Mouse (Mus musculus) forebrain, postnatal 0 days (tissue): Measurements from ENCODE around the gene Idua. TPM values are rescaled to one million over a fixed set of nuclear protein-coding genes. Genes with fewer than 3 reads are reported as not detected.

Experiments
- ATAC-seq: fragments of 200-750 bp; cut with Nextera tagmentation; 2 replicates; pipeline ENCODE4 v1.8.0; 2017; ENCODE audit warnings: mild to moderate bottlenecking, moderate library complexity
- DNase-seq: peaks from one replicate; pipeline ENCODE4 v3.0.0-alpha.2; 2015
- H3K27ac ChIP-seq: fragments of 300-500 bp; sonication (generic); 2 replicates; pipeline ENCODE4 v1.5.1; 2014; ENCODE audit warnings: low read depth, mild to moderate bottlenecking, antibody characterized with exemption, low read length, moderate library complexity, mixed read lengths
- H3K27me3 ChIP-seq: fragments of 300-500 bp; sonication (generic); 2 replicates; pipeline ENCODE4 v1.6.1; 2014; ENCODE audit warnings: mild to moderate bottlenecking, low read length, mixed read lengths; ENCODE audit not compliant: insufficient read depth
- H3K36me3 ChIP-seq: fragments of 300-500 bp; sonication (generic); 2 replicates; pipeline ENCODE4 v1.6.1; 2014; ENCODE audit warnings: mild to moderate bottlenecking, moderate library complexity; ENCODE audit not compliant: insufficient read depth
- H3K4me1 ChIP-seq: fragments of 300-500 bp; sonication (generic); 2 replicates; pipeline ENCODE4 v1.6.1; 2014; ENCODE audit warnings: antibody characterized with exemption; ENCODE audit not compliant: insufficient read depth
- H3K4me2 ChIP-seq: fragments of 300-500 bp; sonication (generic); 2 replicates; pipeline ENCODE4 v1.6.1; 2014; ENCODE audit warnings: low read depth, mild to moderate bottlenecking, moderate library complexity
- H3K4me3 ChIP-seq: fragments of 300-500 bp; sonication (generic); 2 replicates; pipeline ENCODE4 v1.5.1; 2014; ENCODE audit warnings: low read depth, low read length, mixed read lengths
- H3K9ac ChIP-seq: fragments of 300-500 bp; sonication (generic); 2 replicates; pipeline ENCODE4 v1.6.1; 2014; ENCODE audit warnings: mild to moderate bottlenecking
- H3K9me3 ChIP-seq: fragments of 300-500 bp; sonication (generic); 2 replicates; pipeline ENCODE4 v1.6.1; 2016; ENCODE audit warnings: low read length
- CTCF ChIP-seq: sonication (generic); IDR thresholded peaks from 2 replicates; pipeline ENCODE4 v1.5.1; 2016; ENCODE audit warnings: antibody characterized with exemption, control low read depth, low read depth
- WGBS: fragments of 180-500 bp; shearing (Covaris S2); extraction: QIAGEN DNeasy Blood & Tissue Kit; methylation state at CpG from one replicate; pipeline ENCODE4 v1.1.7; 2014; 5-methylcytosine and 5-hydroxymethylcytosine counted together
- polyA plus RNA-seq: library from polyadenylated mRNA; unstranded; fragments of >200 nt; fragmentation: Nextera tagmentation; extraction: Ambion mirVana; gene quantifications from 2 replicates; pipeline ENCODE4 v1.2.1, GENCODE M21; 2015
- total RNA-seq: library from RNA; depleted of rRNA; stranded (reverse); fragments of >200 nt; gene quantifications from 2 replicates; pipeline ENCODE4 v1.2.3, GENCODE M21; 2014

Idua gene
- total and polyA plus RNA-seq, 2 experiments from 2014 or later = 6.3 to 8.7 TPM

GRCm38 (mm10) chr5:108708981-108709731 lies 49.0 kb downstream of the Idua start:
- DNase-seq (no peak), ATAC-seq (no peak)
- no peaks in the 10 kb centered on the region for H3K4me1 ChIP-seq
- TF ChIP-seq CTCF = no peak
- no peaks in the 10 kb centered on the region for H3K9me3 ChIP-seq
- H3K9ac ChIP-seq = no peak overlapping the region
- no peaks in the 10 kb centered on the region; the same call in 1 of the 2 replicates for H3K36me3 ChIP-seq
- no peak overlapping the region for H3K4me3 ChIP-seq
- no peaks in the 10 kb centered on the region for H3K27me3 ChIP-seq
- H3K27ac ChIP-seq = no peak overlapping the region
- no peak overlapping the region for H3K4me2 ChIP-seq
- 58% methylated on average over 6 of the region's 6 CpGs for WGBS

GRCm38 (mm10) chr5:108711968-108712367 lies 51.8 kb downstream of the Idua start:
- H3K4me3 ChIP-seq = no peak overlapping the region
- 87% methylated on average over 5 of the region's 6 CpGs for WGBS

DNA sequence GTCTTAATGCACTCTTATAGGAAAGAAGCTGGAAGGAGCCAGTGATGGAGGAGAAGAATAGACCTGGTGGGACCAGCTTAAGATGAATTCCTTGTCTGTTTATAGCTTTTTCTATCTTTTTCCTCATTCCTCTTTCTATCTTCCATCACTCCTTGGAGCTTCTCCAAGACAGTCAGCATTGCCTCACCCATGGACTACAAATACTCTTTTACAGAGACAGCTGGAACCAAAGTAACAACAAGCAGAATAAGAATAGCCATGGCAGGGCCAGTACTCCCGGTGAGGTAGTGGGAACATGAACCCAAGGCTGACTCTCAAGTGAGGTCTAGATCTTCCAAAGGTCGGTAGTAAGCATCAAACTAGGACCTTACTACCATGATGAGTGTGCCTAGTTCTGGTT lies 53.0 kb downstream of the Idua start:
- Histone ChIP-seq H3K4me1 (no peaks in the 10 kb centered on the region), H3K36me3 (no peaks in the 10 kb centered on the region), H3K9me3 (no peaks in the 10 kb centered on the region), H3K9ac (no peak overlapping the region), H3K27ac (no peak overlapping the region), H3K27me3 (no peaks in the 10 kb centered on the region), H3K4me3 (no peak overlapping the region), H3K4me2 (no peak overlapping the region)
- 86% methylated on average over 2 of the region's 2 CpGs for WGBS
- DNase-seq = no peak
- ATAC-seq = no peak
- TF ChIP-seq CTCF = no peak

More at GRCm38 (mm10) chr5:108711968-108712367, 51.8 kb downstream of the Idua start:
- no peak for ATAC-seq
- TF ChIP-seq CTCF = no peak
- no peaks in the 10 kb centered on the region for H3K4me1 ChIP-seq
- H3K9ac ChIP-seq = no peak overlapping the region
- no peaks in the 10 kb centered on the region for H3K9me3 ChIP-seq
- DNase-seq = no peak
- H3K36me3 ChIP-seq = no peaks in the 10 kb centered on the region
- no peak overlapping the region for H3K27ac ChIP-seq
- no peak overlapping the region for H3K4me2 ChIP-seq
- H3K27me3 ChIP-seq = no peaks in the 10 kb centered on the region

- Histone ChIP-seq H3K27ac (no peak overlapping the region), H3K27me3 (no peaks in the 10 kb centered on the region), H3K4me1 (no peaks in the 10 kb centered on the region), H3K9ac (no peak overlapping the region), H3K36me3 (no peaks in the 10 kb centered on the region), H3K4me3 (no peak overlapping the region), H3K9me3 (no peaks in the 10 kb centered on the region), H3K4me2 (no peak overlapping the region)
- ATAC-seq = peak; percentile 32; the same call in 1 of the 2 replicates
- DNase-seq = no peak
- TF ChIP-seq CTCF = no peak
Measured at GRCm38 (mm10) chr5:108713691-108714090, 53.6 kb downstream of the Idua start.

DNA sequence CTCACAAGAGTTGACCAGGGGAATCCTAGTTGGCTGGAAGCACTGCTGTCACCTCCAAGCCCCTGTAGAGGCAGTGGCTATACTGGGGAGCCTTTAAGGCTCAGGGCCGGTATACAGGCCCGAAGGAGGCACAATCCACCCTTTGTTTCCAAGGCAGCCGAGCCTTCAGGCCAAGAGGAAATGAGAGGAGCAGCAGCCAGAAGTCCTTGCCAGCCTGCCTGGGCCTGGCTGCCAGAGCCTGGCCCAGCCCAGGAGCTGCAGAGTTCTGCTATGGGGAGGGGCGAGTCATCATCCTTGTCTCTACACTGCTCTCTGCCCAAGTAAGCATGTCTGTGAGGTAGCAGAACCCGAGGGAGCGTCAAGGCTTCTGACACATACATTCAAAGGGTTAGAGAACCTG lies 54.0 kb downstream of the Idua start:
- DNase-seq (peak; percentile 59), ATAC-seq (peak; percentile 93)
- Histone ChIP-seq H3K27ac (no peak overlapping the region), H3K4me3 (no peak overlapping the region), H3K9ac (no peak overlapping the region), H3K4me1 (no peaks in the 10 kb centered on the region), H3K27me3 (no peaks in the 10 kb centered on the region), H3K36me3 (no peaks in the 10 kb centered on the region), H3K9me3 (no peaks in the 10 kb centered on the region), H3K4me2 (no peak overlapping the region)
- 47% methylated on average over 6 of the region's 6 CpGs for WGBS
- no peak for TF ChIP-seq CTCF

- H3K27me3 ChIP-seq = no peaks in the 10 kb centered on the region
- no peak for ATAC-seq
- H3K27ac ChIP-seq = no peak overlapping the region
- no peak for DNase-seq
- H3K4me1 ChIP-seq = no peaks in the 10 kb centered on the region
- no peak overlapping the region for H3K4me3 ChIP-seq
- TF ChIP-seq CTCF = no peak
- WGBS = 92% methylated on average over 1 of the region's 1 CpGs
- H3K9ac ChIP-seq = no peak overlapping the region
- no peak overlapping the region for H3K4me2 ChIP-seq
- H3K36me3 ChIP-seq = no peaks in the 10 kb centered on the region
- H3K9me3 ChIP-seq = no peaks in the 10 kb centered on the region
Measured at GRCm38 (mm10) chr5:108715974-108716373, 55.8 kb downstream of the Idua start.

DNA sequence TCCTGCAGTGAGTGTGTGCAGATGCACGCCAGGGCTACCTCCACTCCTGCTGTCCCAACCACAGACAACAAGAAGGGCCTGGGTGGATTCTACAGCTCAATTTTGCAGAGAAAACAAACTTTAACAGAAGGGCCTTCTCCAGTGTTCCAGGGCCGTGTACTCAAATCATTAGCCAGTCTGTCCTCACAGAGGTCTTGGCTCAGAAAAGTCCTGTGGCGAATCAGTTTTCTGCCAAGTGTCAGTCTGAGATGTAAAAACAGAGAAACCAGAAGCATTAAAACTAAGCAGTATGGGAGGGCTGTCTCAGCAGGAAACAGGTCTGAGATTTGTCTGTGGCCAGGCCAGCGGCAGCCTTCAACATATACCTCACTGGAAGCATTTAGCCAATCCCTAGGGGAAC lies 57.9 kb downstream of the Idua start:
- H3K4me1 ChIP-seq = no peaks in the 10 kb centered on the region
- no peak overlapping the region for H3K4me3 ChIP-seq
- DNase-seq (peak; percentile 30), ATAC-seq (peak; percentile 17; the same call in 1 of the 2 replicates)
- peak overlapping the region; percentile 48 for H3K27ac ChIP-seq
- no peaks in the 10 kb centered on the region for H3K9me3 ChIP-seq
- no peak overlapping the region for H3K9ac ChIP-seq
- H3K4me2 ChIP-seq = no peak overlapping the region
- H3K27me3 ChIP-seq = no peaks in the 10 kb centered on the region
- 33% methylated on average over 4 of the region's 4 CpGs for WGBS
- no peaks in the 10 kb centered on the region for H3K36me3 ChIP-seq
- no peak for TF ChIP-seq CTCF
